Mouse (Mus musculus) heart, postnatal 0 days (tissue): ENCODE measurements at regions not wholly inside any gene's neighbourhood (a gene's known extent, or its start where the extent isn't known, plus 50 kb on each side); places are given as distances from the start of the nearest gene placed in this dataset.

Experiments used
- ATAC-seq: fragments of 200-750 bp; cut with Nextera tagmentation; 2 replicates; pipeline ENCODE4 v1.8.0; 2017; ENCODE audit warnings: low read depth, moderate number of reproducible peaks, moderate library complexity; ENCODE audit not compliant: insufficient read depth
- DNase-seq: peaks from one replicate; pipeline ENCODE4 v3.0.0-alpha.2; 2016; ENCODE audit warnings: low spot score
- H3K27ac ChIP-seq: fragments of 300-500 bp; sonication (generic); 2 replicates; pipeline ENCODE4 v1.5.1; 2014; ENCODE audit warnings: low read depth, mild to moderate bottlenecking
- H3K27me3 ChIP-seq: fragments of 300-500 bp; sonication (generic); 2 replicates; pipeline ENCODE4 v1.6.1; 2014; ENCODE audit warnings: low read length, mixed read lengths; ENCODE audit not compliant: control insufficient read depth, insufficient read depth
- H3K36me3 ChIP-seq: fragments of 300-500 bp; sonication (generic); replicated peaks from 2 replicates; pipeline ENCODE4 v1.6.1; 2014; ENCODE audit warnings: low read length, mixed read lengths; ENCODE audit not compliant: control insufficient read depth, insufficient read depth
- H3K4me1 ChIP-seq: fragments of 300-500 bp; sonication (generic); 2 replicates; pipeline ENCODE4 v1.6.1; 2014; ENCODE audit warnings: antibody characterized with exemption; ENCODE audit not compliant: control insufficient read depth, insufficient read depth
- H3K4me2 ChIP-seq: fragments of 300-500 bp; sonication (generic); 2 replicates; pipeline ENCODE4 v1.6.1; 2014; ENCODE audit warnings: low read depth, mild to moderate bottlenecking, low read length, moderate library complexity
- H3K4me3 ChIP-seq: fragments of 300-500 bp; sonication (generic); 2 replicates; pipeline ENCODE4 v1.5.1; 2014; ENCODE audit warnings: low read depth, low read length
- H3K9ac ChIP-seq: fragments of 300-500 bp; sonication (generic); replicated peaks from 2 replicates; pipeline ENCODE4 v1.6.1; 2014; ENCODE audit warnings: low read depth, low read length, mixed read lengths
- H3K9me3 ChIP-seq: fragments of 300-500 bp; sonication (generic); replicated peaks from 2 replicates; pipeline ENCODE4 v1.6.1; 2016; ENCODE audit warnings: low read length; ENCODE audit not compliant: control insufficient read depth
- CTCF ChIP-seq: IDR thresholded peaks from 2 replicates; pipeline ENCODE4 v1.5.1; 2016; ENCODE audit warnings: antibody characterized with exemption, control low read depth, low read depth
- EP300 ChIP-seq: IDR thresholded peaks from 2 replicates; pipeline ENCODE4 v1.6.1; 2016; ENCODE audit warnings: antibody characterized with exemption, low read depth
- WGBS: fragments of 180-500 bp; shearing (Covaris S2); extraction: QIAGEN DNeasy Blood & Tissue Kit; methylation state at CpG from one replicate; pipeline ENCODE4 v1.1.7; 2014; 5-methylcytosine and 5-hydroxymethylcytosine counted together

DNA sequence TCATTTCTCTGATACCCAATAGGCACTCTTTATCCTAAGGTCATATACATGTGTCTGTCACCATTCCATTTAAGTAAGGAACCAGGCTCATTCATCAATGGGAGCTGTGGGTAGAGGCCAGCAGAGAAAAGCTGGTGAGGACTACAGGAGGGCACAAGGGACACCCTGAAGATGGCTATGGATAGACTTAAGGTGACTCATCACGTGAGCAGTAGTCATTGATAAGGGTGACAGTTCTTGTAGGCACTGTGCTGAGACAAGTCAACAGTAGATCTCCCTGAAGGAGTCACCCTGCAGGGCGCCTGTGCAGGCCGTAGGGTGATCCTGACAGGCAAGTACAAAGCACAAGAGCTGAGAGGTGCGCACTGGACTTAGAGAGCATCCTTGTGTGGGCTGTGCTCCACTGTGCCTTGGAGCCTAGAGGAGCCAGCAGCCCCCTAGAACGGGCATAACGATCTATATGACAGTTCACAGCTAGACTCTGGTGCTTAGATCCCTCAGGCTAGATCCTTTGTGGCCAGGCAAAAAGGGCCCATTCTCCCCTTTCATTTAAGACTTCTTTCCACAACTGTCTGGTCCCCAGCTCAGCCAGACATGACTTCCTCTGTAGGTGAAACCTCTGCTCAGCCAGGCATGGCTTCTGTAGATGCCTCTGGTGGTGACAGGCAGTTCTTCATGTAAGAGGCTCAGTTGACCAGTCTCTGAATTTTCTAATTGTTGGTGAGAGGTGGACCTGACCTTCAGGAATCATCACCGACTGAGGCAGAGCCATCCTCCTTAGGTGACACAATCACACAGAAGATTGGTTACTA, 78.6 kb downstream of the Fam43a start:
- no peak for ATAC-seq
- Histone ChIP-seq H3K27me3 (no peaks in the 10 kb centered on the region), H3K36me3 (no peaks in the 10 kb centered on the region), H3K9me3 (no peaks in the 10 kb centered on the region), H3K4me3 (no peak overlapping the region), H3K4me1 (no peaks in the 10 kb centered on the region), H3K4me2 (no peak overlapping the region), H3K27ac (no peak overlapping the region), H3K9ac (no peak overlapping the region)
- no peak for TF ChIP-seq CTCF
- TF ChIP-seq EP300, result no peak
- DNase-seq, result no peak
- WGBS, result 81% methylated on average over 7 of the region's 7 CpGs

DNA sequence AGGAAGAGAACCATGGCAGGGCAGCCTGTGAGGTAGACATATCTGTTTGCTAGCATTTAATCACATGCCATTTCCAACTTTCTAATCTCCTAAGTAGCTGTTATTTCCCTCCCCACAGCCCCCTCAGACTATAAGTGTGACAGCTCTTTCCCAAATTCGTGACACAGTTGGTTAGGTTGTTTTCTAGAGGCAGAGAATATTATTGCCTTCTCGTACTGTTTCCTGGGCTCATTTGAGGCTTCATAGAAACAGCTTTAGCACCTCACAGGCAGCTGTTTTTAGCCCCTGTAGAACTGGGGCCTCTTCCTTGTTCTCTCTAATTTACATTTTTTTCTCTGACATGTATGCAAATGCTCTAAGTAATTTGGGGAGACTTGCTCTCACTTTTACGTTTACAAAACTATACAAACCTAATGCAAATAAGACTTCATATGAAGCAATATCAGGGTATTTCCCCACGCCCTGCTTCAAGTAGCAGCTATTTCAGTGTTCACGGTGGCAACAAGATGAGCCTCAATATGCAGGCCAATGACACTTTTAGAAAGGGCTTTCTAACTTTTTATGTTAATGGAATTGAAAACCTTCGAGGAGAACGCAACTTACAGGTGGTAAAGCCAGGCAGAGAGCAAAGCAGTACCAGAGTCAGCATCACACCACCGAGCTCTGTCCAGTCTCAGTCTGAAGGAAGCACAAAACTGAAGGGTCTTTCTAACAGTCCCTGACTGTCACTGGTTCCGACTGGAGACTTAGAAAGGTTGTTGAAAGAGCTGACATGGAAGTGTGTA, 79.4 kb downstream of the Fam43a start:
- no peak overlapping the region for H3K4me2 ChIP-seq
- no peaks in the 10 kb centered on the region for H3K4me1 ChIP-seq
- no peak overlapping the region for H3K27ac ChIP-seq
- no peak for TF ChIP-seq CTCF
- no peak for TF ChIP-seq EP300
- DNase-seq, result no peak
- no peaks in the 10 kb centered on the region for H3K9me3 ChIP-seq
- H3K36me3 ChIP-seq, result no peaks in the 10 kb centered on the region
- no peak overlapping the region for H3K4me3 ChIP-seq
- ATAC-seq, result no peak
- no peaks in the 10 kb centered on the region for H3K27me3 ChIP-seq
- 77% methylated on average over 9 of the region's 9 CpGs for WGBS
- H3K9ac ChIP-seq, result no peak overlapping the region

DNA sequence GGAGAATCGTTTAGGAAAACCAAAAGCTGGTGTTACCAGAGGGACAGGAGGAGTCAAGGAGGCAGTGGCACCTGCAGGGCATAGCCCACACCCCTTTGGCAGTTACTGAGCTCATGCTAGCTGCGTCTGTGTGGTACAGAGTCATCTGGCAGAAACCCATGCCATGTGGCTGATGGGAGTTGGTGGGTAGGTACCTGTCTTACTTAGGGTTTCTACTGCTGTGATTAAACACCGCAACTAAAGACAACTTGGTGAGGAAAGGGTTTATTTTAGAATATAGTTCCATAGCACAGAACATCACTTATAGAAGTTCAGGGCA, 79.9 kb downstream of the Fam43a start:
- 77% methylated on average over 3 of the region's 3 CpGs for WGBS
- Histone ChIP-seq H3K9me3 (no peaks in the 10 kb centered on the region), H3K4me1 (no peaks in the 10 kb centered on the region), H3K27me3 (no peaks in the 10 kb centered on the region), H3K4me3 (no peak overlapping the region), H3K36me3 (no peaks in the 10 kb centered on the region), H3K9ac (no peak overlapping the region), H3K4me2 (no peak overlapping the region), H3K27ac (no peak overlapping the region)
- ATAC-seq (no peak), DNase-seq (no peak)
- TF ChIP-seq CTCF (no peak), EP300 (no peak)

DNA sequence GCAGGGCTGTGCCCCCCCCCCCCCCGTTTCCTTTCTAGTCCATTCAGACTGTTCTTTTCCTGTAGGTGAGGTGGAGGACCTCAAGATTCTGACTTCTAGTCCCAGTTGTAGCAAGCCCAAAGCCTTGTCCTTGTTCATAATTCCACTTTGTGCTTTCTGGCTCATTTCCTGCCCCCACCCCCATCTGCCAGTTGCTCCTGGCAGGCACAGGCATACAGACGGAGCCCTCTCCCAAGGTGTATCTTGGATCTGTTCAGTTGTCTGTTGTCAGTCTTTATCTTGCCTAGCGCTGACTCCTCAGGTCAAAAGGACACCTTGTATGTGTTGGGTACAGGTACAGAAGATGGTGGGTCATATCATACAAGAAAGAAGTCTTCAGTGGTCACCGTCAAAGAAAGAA, 81.9 kb downstream of the Fam43a start:
- no peak overlapping the region for H3K27ac ChIP-seq
- no peak for TF ChIP-seq CTCF
- TF ChIP-seq EP300, result no peak
- no peak overlapping the region for H3K9ac ChIP-seq
- no peaks in the 10 kb centered on the region for H3K9me3 ChIP-seq
- DNase-seq (no peak), ATAC-seq (no peak)
- H3K4me1 ChIP-seq, result no peaks in the 10 kb centered on the region
- H3K27me3 ChIP-seq, result no peaks in the 10 kb centered on the region
- H3K36me3 ChIP-seq, result no peaks in the 10 kb centered on the region
- no peak overlapping the region for H3K4me2 ChIP-seq
- H3K4me3 ChIP-seq, result no peak overlapping the region
- 78% methylated on average over 4 of the region's 4 CpGs for WGBS

DNA sequence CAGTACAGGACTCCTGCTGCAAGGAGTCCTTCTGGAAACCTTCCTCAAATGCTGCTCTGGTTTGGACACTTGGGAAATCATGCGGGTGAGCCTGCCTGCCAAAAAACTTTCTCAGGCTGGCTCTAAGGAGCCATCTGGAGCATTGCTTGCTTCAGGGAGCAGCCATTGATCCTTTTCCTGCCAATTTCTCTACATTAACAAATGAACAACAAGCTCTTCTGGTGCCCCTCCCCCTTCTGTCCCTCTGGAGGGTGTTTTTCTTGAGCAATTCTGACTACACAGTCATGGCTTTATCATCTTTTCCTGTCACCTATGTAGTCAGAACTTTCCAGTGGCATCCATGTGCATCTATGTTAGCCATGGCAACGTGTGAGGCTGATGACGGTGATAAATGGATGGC, 84.5 kb downstream of the Fam43a start:
- H3K9me3 ChIP-seq, result no peaks in the 10 kb centered on the region
- no peaks in the 10 kb centered on the region for H3K36me3 ChIP-seq
- DNase-seq (no peak), ATAC-seq (no peak)
- H3K4me3 ChIP-seq, result no peak overlapping the region
- 86% methylated on average over 3 of the region's 3 CpGs for WGBS
- no peak overlapping the region for H3K4me2 ChIP-seq
- H3K27me3 ChIP-seq, result no peaks in the 10 kb centered on the region
- no peak for TF ChIP-seq CTCF
- TF ChIP-seq EP300, result no peak
- no peaks in the 10 kb centered on the region; the same call in 1 of the 2 replicates for H3K4me1 ChIP-seq
- H3K27ac ChIP-seq, result no peak overlapping the region
- no peak overlapping the region for H3K9ac ChIP-seq
